Mouse (Mus musculus) ES-E14 (cell line): ENCODE data around the gene Tmem164.

ENCODE experiments used
- CHD2 ChIP-seq: IDR thresholded peaks from 2 replicates; pipeline ENCODE4 v1.6.1; 2014; ENCODE audit warnings: mild to moderate bottlenecking, low read depth, low read length, inconsistent platforms
- HCFC1 ChIP-seq: IDR thresholded peaks from 2 replicates; pipeline ENCODE4 v1.6.1; 2012; ENCODE audit warnings: low read length, inconsistent platforms, borderline replicate concordance; ENCODE audit not compliant: insufficient read depth
- MAFK ChIP-seq: IDR thresholded peaks from 2 replicates; pipeline ENCODE4 v1.6.1; 2014; ENCODE audit warnings: mild to moderate bottlenecking, low read depth, low read length, inconsistent platforms; ENCODE audit not compliant: insufficient read depth

DNA sequence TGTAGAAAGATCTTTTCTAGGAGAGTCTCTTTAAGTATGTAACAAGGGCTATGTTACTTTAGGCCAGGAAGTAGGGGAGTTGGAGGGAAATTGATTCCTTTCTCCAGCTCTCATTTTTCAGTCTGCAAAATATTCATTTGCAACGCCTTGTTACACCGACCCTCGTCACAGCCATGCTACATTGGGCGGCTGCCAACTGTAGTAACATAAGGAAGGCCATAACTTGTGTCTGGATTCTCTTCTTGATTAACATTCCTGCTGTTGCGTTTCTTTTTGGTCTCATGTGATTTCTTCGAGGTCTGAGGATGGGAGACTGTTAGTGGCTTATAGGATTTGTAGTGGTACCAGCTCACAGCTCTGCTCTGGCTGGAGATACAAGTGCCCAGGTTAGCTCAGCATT, 4.5 kb downstream of the Tmem164 start:
- TF ChIP-seq CHD2: no peak
- no peak for TF ChIP-seq HCFC1
- no peak for TF ChIP-seq MAFK
